Mouse (Mus musculus): Measurements from ENCODE around the gene Prrg4. TPM values are rescaled to one million over a fixed set of nuclear protein-coding genes. Genes with fewer than 3 reads are reported as not detected.
"Not testable (repeated sequence)": the region's sequence is repeated elsewhere in the genome, so short reads cannot be mapped to it uniquely, and the experiment has no call there.

The Prrg4 gene
- 0.16 and 0.23 TPM in 2 replicates for polyA plus RNA-seq (2016; fragmentation: Nextera tagmentation; extraction: Ambion mirVana)

DNA sequence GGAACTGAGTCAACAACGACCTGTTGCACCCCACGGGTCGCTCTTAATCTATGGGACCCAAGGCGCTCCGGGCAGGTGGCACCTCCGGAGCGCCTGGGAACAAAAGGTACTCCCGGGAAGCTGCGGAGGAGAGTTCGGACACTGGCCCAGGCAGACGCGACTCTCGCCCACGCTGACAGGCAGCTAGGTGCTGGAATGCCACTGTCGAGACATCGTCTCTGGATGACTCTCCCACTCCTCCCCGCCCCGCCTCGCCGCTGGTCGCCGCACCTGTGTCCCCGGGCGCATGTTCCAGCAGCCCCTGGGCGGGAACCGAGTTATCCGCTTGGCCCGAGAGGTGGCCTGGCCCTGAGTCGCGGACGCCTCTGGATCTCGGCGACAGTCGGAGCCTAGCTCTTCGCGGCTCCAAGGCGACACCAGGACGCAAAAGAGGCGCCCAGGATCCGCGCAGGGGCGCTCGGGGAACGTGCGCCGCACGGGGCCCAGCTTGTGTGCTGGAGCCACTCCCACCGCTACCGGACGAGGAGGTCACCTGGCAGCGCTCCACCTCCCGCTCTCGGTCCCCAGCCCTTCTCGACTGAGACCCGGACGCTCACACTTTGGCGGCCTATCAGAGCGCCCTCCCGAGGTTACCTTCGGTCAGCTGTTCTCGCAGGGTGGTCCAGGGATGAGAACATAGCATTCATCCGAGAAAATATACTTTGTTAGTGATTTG lies at the start of gene Prrg4:
Gene Prrg4 (minus strand): TSS at position 601 of the 715 bp plus-strand sequence.
- H3K4me3 ChIP-seq: peak within 1 kb of the TSS; percentile 57
- H3K4me1 ChIP-seq: peaks cover 11% of the 10 kb centered on the region
- H3K27me3 ChIP-seq (replicated peaks): peaks cover 46% of the 10 kb centered on the region
- H3K9me3 ChIP-seq (replicated peaks): no peaks in the 10 kb centered on the region
- no peaks in the 10 kb centered on the region for H3K36me3 ChIP-seq
- ATAC-seq: peak; percentile 75
- WGBS (ENCODE audit: insufficient replicate concordance): 1% methylated on average over 62 of the region's 62 CpGs
- H3K4me2 ChIP-seq: peak within 1 kb of the TSS; percentile 80
- H3K27ac ChIP-seq: no peak within 1 kb of the TSS
- peak within 1 kb of the TSS; percentile 23; the same call in 1 of the 2 replicates for H3K9ac ChIP-seq

DNA sequence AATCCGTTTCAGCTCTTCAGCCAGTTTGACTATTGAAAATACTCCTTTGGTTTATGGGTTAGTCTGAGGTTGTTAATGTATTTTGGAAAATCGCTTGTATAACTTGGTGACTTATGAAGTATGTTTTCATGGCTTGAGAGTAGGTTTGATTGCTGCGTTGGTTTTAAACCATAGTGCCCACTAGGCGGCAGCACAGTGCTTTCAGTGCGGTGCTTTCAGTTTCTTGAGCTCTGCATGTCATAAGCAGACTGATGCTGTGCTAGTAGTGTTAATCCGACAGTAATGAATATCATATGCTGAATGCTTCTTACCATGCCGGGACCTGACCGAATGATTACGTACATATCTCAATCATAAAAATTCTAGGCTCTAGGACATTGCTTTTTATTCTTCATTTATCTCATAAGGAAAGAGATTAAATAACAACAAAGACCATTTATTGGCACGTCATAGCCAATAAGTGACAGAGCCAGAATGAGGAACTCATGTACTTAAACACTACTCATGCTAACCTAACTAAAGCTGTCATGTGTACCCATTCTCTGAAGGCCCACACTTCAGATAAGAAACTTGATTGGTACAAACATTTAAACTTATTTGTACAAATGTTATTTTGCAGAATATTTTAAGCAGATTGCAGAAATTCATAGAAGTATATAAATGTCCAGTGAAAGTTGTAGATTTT lies 38.3 kb upstream of the Prrg4 start:
- Histone ChIP-seq H3K27ac (no peak overlapping the region), H3K9ac (no peak overlapping the region), H3K4me2 (no peak overlapping the region), H3K4me3 (no peak overlapping the region), H3K27me3 (replicated peaks) (no peaks in the 10 kb centered on the region), H3K9me3 (replicated peaks) (no peaks in the 10 kb centered on the region), H3K36me3 (no peaks in the 10 kb centered on the region), H3K4me1 (no peaks in the 10 kb centered on the region)
- WGBS (ENCODE audit: insufficient replicate concordance): 24% methylated on average over 10 of the region's 10 CpGs
- no peak for ATAC-seq

DNA sequence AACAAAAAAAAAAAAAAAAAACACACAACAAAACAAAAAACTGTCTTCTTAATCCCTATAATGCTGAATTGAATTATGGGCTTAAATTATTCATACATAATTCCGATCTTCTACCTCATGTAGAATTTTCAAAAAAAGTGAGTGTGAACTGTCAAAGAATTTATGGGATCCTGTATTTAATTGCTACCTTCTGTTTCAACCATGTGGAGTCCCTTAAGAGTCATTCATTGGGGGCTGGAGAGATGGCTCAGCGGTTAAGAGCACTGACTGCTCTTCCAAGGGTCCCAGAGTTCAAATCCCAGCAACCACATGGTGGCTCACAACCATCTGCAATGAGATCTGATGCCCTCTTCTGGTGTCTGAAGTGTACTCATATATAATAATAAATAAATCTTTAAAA lies 37.7 kb upstream of the Prrg4 start:
- not testable (repeated sequence) for H3K9ac ChIP-seq
- 59% methylated on average over 2 of the region's 2 CpGs for WGBS (ENCODE audit: insufficient replicate concordance)

DNA sequence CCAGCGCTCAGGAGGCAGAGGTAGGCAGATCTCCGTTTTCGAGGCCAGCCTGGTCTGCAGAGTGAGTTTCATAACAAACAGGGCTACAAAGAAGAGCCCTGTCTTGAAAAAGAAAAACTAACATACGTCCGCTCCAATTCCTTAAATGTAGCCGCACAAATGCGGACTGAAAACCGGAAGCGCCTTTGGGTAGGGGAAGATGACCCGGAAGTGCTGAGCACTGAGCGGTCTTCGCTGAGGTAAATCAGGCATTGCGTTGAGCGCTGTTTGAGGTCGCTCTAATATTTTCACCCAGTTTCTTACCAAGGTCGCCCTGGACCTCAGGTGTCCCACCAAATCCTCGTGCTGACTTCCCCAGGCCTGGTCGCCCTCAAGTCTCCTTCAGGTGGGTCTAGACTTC lies 36.4 kb upstream of the Prrg4 start:
- ATAC-seq: no peak
- Histone ChIP-seq H3K4me1 (no peaks in the 10 kb centered on the region), H3K9me3 (replicated peaks) (0 out of 2 replicates have a peak, but pooled peaks cover 2% of the 10 kb centered on the region), H3K4me3 (no peak overlapping the region), H3K36me3 (no peaks in the 10 kb centered on the region), H3K27ac (no peak overlapping the region), H3K9ac (no peak overlapping the region), H3K4me2 (no peak overlapping the region), H3K27me3 (replicated peaks) (no peaks in the 10 kb centered on the region)
- 77% methylated on average over 18 of the region's 18 CpGs for WGBS (ENCODE audit: insufficient replicate concordance)

More for the DNA sequence above, 37.7 kb upstream of the Prrg4 start:
- H3K36me3 ChIP-seq; H3K9me3 ChIP-seq (replicated peaks); H3K27me3 ChIP-seq (replicated peaks); ATAC-seq; H3K4me3 ChIP-seq; H3K4me2 ChIP-seq; H3K4me1 ChIP-seq; H3K27ac ChIP-seq: not testable (repeated sequence)

DNA sequence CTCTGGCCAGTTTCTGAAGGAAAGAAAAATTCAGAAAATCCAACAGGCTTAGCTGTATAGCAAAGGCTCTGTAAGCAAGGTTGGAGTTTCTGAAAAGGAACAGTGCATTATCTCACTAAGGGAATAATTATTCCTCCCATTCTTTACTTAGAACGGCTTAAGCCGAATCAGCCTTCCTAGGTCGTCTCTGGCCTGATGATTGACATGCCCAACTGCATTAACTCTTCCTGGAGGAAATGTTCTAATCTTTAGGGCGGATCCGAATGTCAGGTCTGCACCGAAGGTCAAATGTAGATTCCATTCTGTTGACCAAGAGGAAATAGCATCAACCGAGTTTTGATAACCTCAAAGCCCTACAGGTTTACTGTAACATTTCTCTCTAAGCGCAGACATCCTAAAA lies 29.1 kb upstream of the Prrg4 start:
- WGBS (ENCODE audit: insufficient replicate concordance): 56% methylated on average over 8 of the region's 8 CpGs
- no peak overlapping the region for H3K27ac ChIP-seq
- no peak for ATAC-seq
- H3K4me2 ChIP-seq: no peak overlapping the region
- H3K36me3 ChIP-seq: no peaks in the 10 kb centered on the region
- H3K9me3 ChIP-seq (replicated peaks): 0 out of 2 replicates have a peak, but pooled peaks cover 2% of the 10 kb centered on the region
- H3K27me3 ChIP-seq (replicated peaks): no peaks in the 10 kb centered on the region
- no peak overlapping the region for H3K4me3 ChIP-seq
- no peak overlapping the region for H3K9ac ChIP-seq
- no peaks in the 10 kb centered on the region for H3K4me1 ChIP-seq

DNA sequence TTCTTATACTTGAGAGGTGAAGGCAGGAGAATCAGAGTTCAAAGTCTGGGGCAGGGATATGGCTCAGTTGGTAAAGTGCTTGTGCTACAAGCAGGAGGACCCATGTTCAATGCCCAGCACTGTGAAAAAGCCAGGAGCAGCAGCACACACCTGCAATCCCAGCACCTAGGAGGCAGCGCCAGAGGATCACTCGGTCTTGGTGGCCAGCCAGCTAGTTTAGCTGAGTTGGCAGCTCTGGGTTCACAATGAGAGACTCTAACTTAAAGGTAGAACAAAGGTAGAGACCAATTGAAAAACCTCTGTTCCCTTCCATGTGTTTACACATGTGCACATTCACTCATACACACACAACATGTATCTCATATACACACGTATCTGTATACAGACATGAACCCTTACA lies 19.4 kb upstream of the Prrg4 start:
- 70% methylated on average over 3 of the region's 3 CpGs for WGBS (ENCODE audit: insufficient replicate concordance)
- no peaks in the 10 kb centered on the region for H3K27me3 ChIP-seq (replicated peaks)
- H3K36me3 ChIP-seq: no peaks in the 10 kb centered on the region
- no peak for ATAC-seq
- no peak overlapping the region for H3K4me2 ChIP-seq
- H3K9me3 ChIP-seq (replicated peaks): no peaks in the 10 kb centered on the region
- no peaks in the 10 kb centered on the region for H3K4me1 ChIP-seq
- no peak overlapping the region for H3K9ac ChIP-seq
- no peak overlapping the region for H3K4me3 ChIP-seq
- no peak overlapping the region for H3K27ac ChIP-seq

DNA sequence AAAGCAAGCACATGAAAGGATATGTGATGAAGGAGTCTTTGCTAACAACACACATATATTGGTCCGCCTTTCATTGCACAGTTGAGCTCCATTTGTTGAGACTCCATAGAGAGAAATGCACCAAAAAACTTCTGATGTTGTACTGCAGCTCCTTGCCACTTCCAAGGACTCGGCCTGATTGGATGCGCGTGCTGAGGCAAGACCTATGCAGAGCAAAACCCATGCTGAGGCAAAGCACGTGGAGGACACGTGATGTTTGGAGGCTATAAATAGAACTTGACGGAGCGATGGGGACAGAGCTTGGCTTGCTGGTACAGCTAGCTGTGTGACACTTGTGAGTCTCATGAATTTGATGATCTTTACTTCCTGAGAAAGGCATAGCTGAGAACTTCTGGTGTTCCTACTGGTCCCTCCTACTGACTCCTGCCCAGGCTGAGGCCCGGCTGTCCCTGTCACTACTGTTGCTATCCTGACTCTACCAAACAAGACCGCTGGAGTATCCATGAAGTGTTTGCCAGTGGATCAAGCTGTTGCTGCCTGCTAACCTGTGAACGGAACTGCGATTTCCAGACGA lies 17.7 kb upstream of the Prrg4 start, which contains the start of gene Ccdc73:
Gene Ccdc73 (plus strand): TSS at position 524 of the 574 bp plus-strand sequence.
- no peak within 1 kb of the TSS for H3K4me3 ChIP-seq
- WGBS (ENCODE audit: insufficient replicate concordance): 80% methylated on average over 13 of the region's 13 CpGs
- no peaks in the 10 kb centered on the region for H3K9me3 ChIP-seq (replicated peaks)
- H3K27me3 ChIP-seq (replicated peaks): no peaks in the 10 kb centered on the region
- H3K4me2 ChIP-seq: no peak within 1 kb of the TSS
- H3K9ac ChIP-seq: no peak within 1 kb of the TSS
- ATAC-seq: no peak
- no peaks in the 10 kb centered on the region for H3K36me3 ChIP-seq
- H3K4me1 ChIP-seq: no peaks in the 10 kb centered on the region
- H3K27ac ChIP-seq: no peak within 1 kb of the TSS

DNA sequence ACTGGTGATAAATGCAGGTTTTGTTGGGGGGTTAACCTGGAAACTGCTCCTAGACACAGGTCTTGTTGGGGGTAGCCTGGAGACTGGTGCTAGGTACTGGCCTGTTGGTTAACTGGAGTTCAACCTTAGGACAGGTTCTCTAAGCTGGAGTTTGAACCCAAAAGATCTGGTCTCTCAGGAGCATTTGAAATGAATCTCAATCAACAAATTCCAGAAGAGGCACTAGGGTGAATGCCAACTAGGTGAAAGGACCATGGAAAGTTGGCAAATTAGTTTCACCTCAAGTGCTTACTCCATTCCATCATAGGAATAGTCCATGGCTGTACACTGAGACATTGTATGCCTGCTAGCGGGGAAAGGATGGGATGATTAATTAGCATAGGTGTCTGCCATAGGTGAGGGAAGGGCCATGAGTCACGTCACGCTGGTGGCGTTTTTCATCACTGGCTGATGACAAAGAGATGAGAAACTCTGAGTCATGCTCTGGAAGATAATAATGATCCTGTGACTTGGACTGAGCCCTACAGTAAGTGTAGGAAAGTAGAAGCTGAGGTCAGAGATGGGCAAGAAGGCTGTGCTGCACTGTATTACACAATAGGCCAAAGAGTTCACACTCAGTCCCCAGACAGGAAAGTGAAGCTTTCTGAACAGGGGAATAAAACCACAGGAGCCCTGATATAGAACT lies 14.6 kb upstream of the Prrg4 start:
- Histone ChIP-seq H3K36me3 (no peaks in the 10 kb centered on the region), H3K27me3 (replicated peaks) (0 out of 2 replicates have a peak, but pooled peaks cover 3% of the 10 kb centered on the region), H3K4me1 (no peaks in the 10 kb centered on the region), H3K9ac (no peak overlapping the region), H3K27ac (no peak overlapping the region), H3K9me3 (replicated peaks) (no peaks in the 10 kb centered on the region), H3K4me3 (no peak overlapping the region), H3K4me2 (no peak overlapping the region)
- 61% methylated on average over 4 of the region's 4 CpGs for WGBS (ENCODE audit: insufficient replicate concordance)
- no peak for ATAC-seq

DNA sequence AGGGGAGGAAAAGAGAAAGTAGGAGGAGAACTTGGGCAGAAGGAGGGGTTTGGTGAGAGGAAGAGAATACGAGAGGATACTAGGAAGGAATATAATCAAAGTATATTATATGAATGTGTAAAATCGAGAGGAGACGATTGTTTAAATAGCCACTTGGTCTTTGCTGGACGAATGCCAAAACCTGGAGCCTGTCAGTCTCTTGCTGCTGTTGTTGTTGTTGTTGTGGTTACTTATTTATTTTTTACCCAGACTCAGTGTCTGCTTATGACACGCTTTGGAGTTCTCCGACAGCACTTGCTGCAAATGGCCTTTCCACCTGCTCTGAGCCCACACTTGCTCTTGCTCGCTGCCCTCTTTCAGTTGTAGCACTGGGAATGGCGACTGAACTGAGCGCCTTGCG lies 10.8 kb upstream of the Prrg4 start:
- Histone ChIP-seq H3K27me3 (replicated peaks) (0 out of 2 replicates have a peak, but pooled peaks cover 3% of the 10 kb centered on the region), H3K9ac (no peak overlapping the region), H3K4me3 (no peak overlapping the region), H3K9me3 (replicated peaks) (no peaks in the 10 kb centered on the region), H3K4me1 (no peaks in the 10 kb centered on the region), H3K27ac (no peak overlapping the region), H3K4me2 (no peak overlapping the region), H3K36me3 (no peaks in the 10 kb centered on the region)
- no peak for ATAC-seq
- WGBS (ENCODE audit: insufficient replicate concordance): 76% methylated on average over 10 of the region's 10 CpGs

DNA sequence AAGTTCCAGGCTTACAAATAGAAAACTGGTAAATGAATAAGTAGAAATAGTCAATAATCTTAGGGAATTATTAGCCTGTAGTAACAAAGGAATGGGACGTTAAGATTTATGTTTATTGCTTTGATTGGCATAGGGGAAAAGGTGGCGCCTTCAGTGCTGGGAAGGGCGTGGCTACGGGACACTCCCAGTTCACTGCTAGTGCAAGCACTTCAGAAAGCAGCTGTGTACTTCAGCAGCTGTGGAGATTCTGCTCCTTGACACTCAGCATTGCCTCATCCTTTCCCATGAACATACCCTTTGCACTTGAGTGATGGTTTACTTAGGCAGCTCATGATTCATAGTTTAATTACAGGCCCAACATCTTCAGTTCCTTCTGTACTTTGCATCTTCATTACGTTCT lies 9.4 kb upstream of the Prrg4 start:
- H3K27me3 ChIP-seq (replicated peaks): 0 out of 2 replicates have a peak, but pooled peaks cover 3% of the 10 kb centered on the region
- H3K9ac ChIP-seq: no peak overlapping the region
- no peaks in the 10 kb centered on the region for H3K4me1 ChIP-seq
- H3K36me3 ChIP-seq: no peaks in the 10 kb centered on the region
- no peaks in the 10 kb centered on the region for H3K9me3 ChIP-seq (replicated peaks)
- WGBS (ENCODE audit: insufficient replicate concordance): 68% methylated on average over 5 of the region's 5 CpGs
- H3K4me2 ChIP-seq: no peak overlapping the region
- no peak for ATAC-seq
- no peak overlapping the region for H3K27ac ChIP-seq
- no peak overlapping the region for H3K4me3 ChIP-seq

DNA sequence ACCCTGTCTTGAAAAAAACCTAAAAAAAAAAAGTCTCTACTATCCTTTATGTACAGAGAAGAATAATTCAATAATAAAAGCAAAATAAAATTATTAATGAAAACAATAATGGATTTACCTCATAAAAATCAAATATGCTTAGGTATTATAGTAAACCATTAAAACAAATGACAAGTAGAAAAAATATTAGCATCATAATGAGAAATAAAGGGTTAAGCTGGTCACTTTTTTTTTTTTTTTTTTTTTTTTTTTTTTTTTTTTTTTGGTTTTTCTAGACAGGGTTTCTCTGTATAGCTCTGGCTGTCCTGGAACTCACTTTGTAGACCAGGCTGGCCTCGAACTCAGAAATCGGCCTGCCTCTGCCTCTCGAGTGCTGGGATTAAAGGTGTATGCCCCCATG lies 8.4 kb upstream of the Prrg4 start:
- H3K9me3 ChIP-seq (replicated peaks); H3K4me1 ChIP-seq; H3K36me3 ChIP-seq; H3K4me2 ChIP-seq; H3K4me3 ChIP-seq; ATAC-seq; H3K27me3 ChIP-seq (replicated peaks); H3K9ac ChIP-seq; H3K27ac ChIP-seq: not testable (repeated sequence)
- 62% methylated on average over 3 of the region's 3 CpGs for WGBS (ENCODE audit: insufficient replicate concordance)

DNA sequence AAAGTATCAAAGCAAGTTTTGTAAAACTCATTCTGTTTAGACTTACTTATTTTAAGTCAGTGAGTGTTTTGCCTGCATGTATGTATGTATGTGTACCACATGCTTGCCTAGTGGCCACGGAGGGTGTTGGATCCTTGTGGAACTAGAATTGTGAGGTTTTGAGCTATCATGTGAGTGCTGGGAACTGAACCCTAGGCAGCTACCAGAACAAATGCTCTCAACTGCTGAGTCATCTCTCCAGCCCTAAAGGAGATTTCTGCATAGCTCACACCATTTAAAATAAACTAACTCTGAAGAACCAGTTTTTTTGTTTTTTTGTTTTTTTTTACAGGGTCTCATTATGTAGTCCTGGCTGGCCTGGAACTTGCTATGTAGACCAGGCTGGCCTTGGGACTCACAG lies 6.5 kb upstream of the Prrg4 start:
- no peak for ATAC-seq
- 31% methylated on average over 1 of the region's 1 CpGs for WGBS (ENCODE audit: insufficient replicate concordance)
- H3K4me3 ChIP-seq: no peak overlapping the region

More for the DNA sequence above, 6.5 kb upstream of the Prrg4 start:
- H3K27ac ChIP-seq: no peak overlapping the region
- no peak overlapping the region for H3K4me2 ChIP-seq
- no peak overlapping the region for H3K9ac ChIP-seq
- peaks cover 16% of the 10 kb centered on the region for H3K27me3 ChIP-seq (replicated peaks)
- no peaks in the 10 kb centered on the region for H3K36me3 ChIP-seq
- H3K4me1 ChIP-seq: no peaks in the 10 kb centered on the region
- H3K9me3 ChIP-seq (replicated peaks): no peaks in the 10 kb centered on the region

All from liver, embryonic 12.5 days (tissue).